Mouse (Mus musculus): ENCODE measurements around the gene Gstm5.

The Gstm5 gene

GRCm38 (mm10) chr3:107931670-107932069 is 36.0 kb downstream of the Gstm5 start, which contains the start of gene Gstm7:
Gene Gstm7 (minus strand): TSS chr3:107931817.
- peak; percentile 81 for DNase-seq (ENCODE audit: low read depth, low spot score)

- DNase-seq (ENCODE audit: low read depth, low spot score): no peak
Measured at GRCm38 (mm10) chr3:107932128-107932527, 36.5 kb downstream of the Gstm5 start.

- DNase-seq (ENCODE audit: low read depth, low spot score): peak; percentile 71
Measured at GRCm38 (mm10) chr3:107935268-107935667, 39.6 kb downstream of the Gstm5 start.

- no peak for DNase-seq (ENCODE audit: low read depth, low spot score)
Measured at GRCm38 (mm10) chr3:107935888-107936287, 40.3 kb downstream of the Gstm5 start.

GRCm38 (mm10) chr3:107939403-107939802 is 43.8 kb downstream of the Gstm5 start:
- peak; percentile 99 for DNase-seq (ENCODE audit: low read depth, low spot score)

GRCm38 (mm10) chr3:107939830-107940229 is 44.2 kb downstream of the Gstm5 start:
- DNase-seq (ENCODE audit: low read depth, low spot score): no peak

GRCm38 (mm10) chr3:107940524-107940923 is 44.9 kb downstream of the Gstm5 start:
- DNase-seq (ENCODE audit: low read depth, low spot score): no peak

- no peak for DNase-seq (ENCODE audit: low read depth, low spot score)
Measured at GRCm38 (mm10) chr3:107941261-107941660, 45.6 kb downstream of the Gstm5 start.

GRCm38 (mm10) chr3:107943239-107943990 is 47.8 kb downstream of the Gstm5 start, which contains the start of gene Gstm6:
Gene Gstm6 (minus strand): TSS chr3:107943749.
- no peak for DNase-seq (ENCODE audit: low read depth, low spot score)

GRCm38 (mm10) chr3:107945729-107946128 is 50.1 kb downstream of the Gstm5 start:
- no peak for DNase-seq (ENCODE audit: low read depth, low spot score)
